Mouse (Mus musculus) cortical plate, adult 2 months (tissue): ENCODE data around the gene Kat2a. TPM values are rescaled to one million over a fixed set of nuclear protein-coding genes. Genes with fewer than 3 reads are reported as not detected.

ENCODE experiments used
- H3K27ac ChIP-seq: fragments of 200-500 bp; 2 replicates; pipeline ENCODE4 v1.5.1; 2012; ENCODE audit warnings: low read length, control low read depth, inconsistent platforms; ENCODE audit not compliant: insufficient read depth
- H3K4me1 ChIP-seq: fragments of 200-500 bp; 2 replicates; pipeline ENCODE4 v1.6.1; 2011; ENCODE audit warnings: low read length; ENCODE audit not compliant: control insufficient read depth, insufficient read depth
- H3K4me3 ChIP-seq: fragments of 200-500 bp; 2 replicates; pipeline ENCODE4 v1.5.1; 2011; ENCODE audit warnings: mild to moderate bottlenecking, low read length, control low read depth; ENCODE audit not compliant: insufficient read depth
- CTCF ChIP-seq: fragments of 200-500 bp; IDR thresholded peaks from 2 replicates; pipeline ENCODE4 v1.5.1; 2011; ENCODE audit warnings: mild to moderate bottlenecking, control low read depth, low read length; ENCODE audit not compliant: insufficient read depth; ENCODE audit errors: extremely low read depth
- POLR2A ChIP-seq: fragments of 200-500 bp; IDR thresholded peaks from 2 replicates; pipeline ENCODE4 v1.6.1; 2011; ENCODE audit warnings: mild to moderate bottlenecking, low read length, control low read depth; ENCODE audit not compliant: insufficient read depth; ENCODE audit errors: extremely low read depth
- polyA plus RNA-seq: library from polyadenylated mRNA; depleted of rRNA; stranded (reverse); fragments of >200 nt; gene quantifications from 2 replicates; pipeline ENCODE4 v1.2.3, GENCODE M21; 2012

Kat2a gene
- polyA plus RNA-seq, 1 experiment: 65.2 TPM

GRCm38 (mm10) chr11:100736746-100737080, 24.4 kb upstream of the Kat2a start:
- H3K4me1 ChIP-seq: peaks cover 9% of the 10 kb centered on the region
- TF ChIP-seq POLR2A (no peak), CTCF (no peak)
- H3K27ac ChIP-seq: no peak overlapping the region
- peak overlapping the region; percentile 42; the same call in 1 of the 2 replicates for H3K4me3 ChIP-seq

GRCm38 (mm10) chr11:100735954-100736745, 23.9 kb upstream of the Kat2a start:
- no peak for TF ChIP-seq CTCF
- no peak for TF ChIP-seq POLR2A
- peaks cover 9% of the 10 kb centered on the region for H3K4me1 ChIP-seq
- no peak overlapping the region for H3K27ac ChIP-seq
- peak overlapping the region; percentile 42; the same call in 1 of the 2 replicates for H3K4me3 ChIP-seq

DNA sequence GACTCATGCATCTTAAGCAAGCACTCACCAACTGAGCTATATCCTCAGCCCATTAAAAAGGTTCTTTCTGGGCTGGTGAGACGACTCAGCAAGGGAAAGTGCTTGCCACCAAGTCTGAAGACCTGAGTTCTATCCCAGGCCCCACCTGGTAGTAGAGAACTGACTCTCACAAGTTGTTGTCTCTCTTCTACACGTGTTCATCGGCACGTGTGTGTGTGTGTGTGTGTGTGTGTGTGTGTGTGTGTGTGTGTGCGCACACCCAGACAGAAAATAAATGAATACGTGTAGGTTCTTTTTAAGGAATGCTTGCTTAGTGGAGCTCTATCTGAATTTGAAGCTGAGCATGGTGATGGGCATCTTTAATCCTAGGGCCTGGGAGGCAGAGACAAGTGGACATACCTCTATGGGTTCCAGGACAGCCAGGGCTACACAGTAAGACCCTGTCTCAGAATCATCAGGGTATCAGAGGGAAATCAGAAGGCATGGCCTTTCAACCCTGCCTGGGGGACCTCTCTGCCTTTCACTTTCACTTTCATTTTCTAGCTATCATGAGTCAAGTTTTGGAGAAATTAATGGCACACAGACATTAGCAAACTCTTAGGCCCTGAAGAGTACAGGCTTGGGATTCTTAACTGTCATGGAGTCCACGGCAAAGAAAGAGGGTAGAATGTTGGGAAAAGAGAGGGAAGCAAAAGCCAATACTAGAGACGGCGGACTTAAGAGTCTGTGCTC, 23.0 kb upstream of the Kat2a start:
- peaks cover 11% of the 10 kb centered on the region for H3K4me1 ChIP-seq
- TF ChIP-seq POLR2A (no peak), CTCF (no peak)
- no peak overlapping the region for H3K27ac ChIP-seq
- no peak overlapping the region for H3K4me3 ChIP-seq

GRCm38 (mm10) chr11:100730477-100731205, 18.4 kb upstream of the Kat2a start:
- peaks cover 2% of the 10 kb centered on the region for H3K4me1 ChIP-seq
- no peak overlapping the region for H3K4me3 ChIP-seq
- TF ChIP-seq POLR2A (no peak), CTCF (no peak)
- H3K27ac ChIP-seq: no peak overlapping the region

DNA sequence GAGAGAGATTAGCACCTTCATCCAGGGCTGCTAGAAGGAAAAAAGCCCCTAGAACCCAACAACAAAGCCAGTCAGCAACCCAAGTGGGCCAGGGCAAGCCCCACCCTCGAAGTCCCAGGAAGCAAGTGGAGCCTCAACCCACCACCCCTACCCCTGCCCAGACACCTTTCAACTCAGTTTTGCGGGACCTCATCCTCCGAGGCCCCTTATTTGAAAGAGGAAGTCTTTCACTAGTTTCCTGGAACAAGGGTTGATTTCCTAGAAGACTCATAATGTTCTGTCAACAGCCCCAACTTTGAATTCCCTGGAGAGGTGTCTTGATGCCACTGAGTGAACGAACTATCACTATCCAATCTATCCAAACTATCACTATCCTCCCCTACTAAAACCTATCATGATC, 17.7 kb upstream of the Kat2a start:
- no peak overlapping the region for H3K4me3 ChIP-seq
- TF ChIP-seq CTCF (no peak), POLR2A (no peak)
- H3K27ac ChIP-seq: no peak overlapping the region
- peaks cover 4% of the 10 kb centered on the region for H3K4me1 ChIP-seq

GRCm38 (mm10) chr11:100728601-100729000, 16.3 kb upstream of the Kat2a start:
- TF ChIP-seq CTCF (no peak), POLR2A (no peak)
- Histone ChIP-seq H3K4me3 (no peak overlapping the region), H3K27ac (no peak overlapping the region), H3K4me1 (peaks cover 4% of the 10 kb centered on the region)

DNA sequence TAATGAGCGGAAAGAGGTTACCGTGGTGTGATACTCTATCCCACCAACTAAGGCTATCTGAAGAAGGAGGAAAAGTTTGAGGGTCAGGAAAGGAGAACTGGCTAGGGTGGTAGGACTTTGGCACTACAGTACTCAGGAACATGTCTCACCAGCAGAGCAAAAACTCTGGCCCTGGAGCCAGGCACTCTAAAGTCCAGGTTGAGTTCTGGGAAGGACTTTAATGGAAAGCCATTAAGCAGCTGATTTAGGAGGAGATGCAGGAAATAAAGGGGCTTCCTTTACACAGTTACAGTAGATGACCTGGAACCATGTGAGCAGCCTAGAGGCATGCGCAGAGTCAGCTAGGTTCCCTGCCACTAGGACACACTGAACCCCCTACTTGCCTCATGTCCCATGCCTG, 14.9 kb upstream of the Kat2a start:
- no peak for TF ChIP-seq CTCF
- no peak for TF ChIP-seq POLR2A
- Histone ChIP-seq H3K4me3 (no peak overlapping the region), H3K4me1 (peaks cover 7% of the 10 kb centered on the region), H3K27ac (no peak overlapping the region)

GRCm38 (mm10) chr11:100724919-100725512, 12.8 kb upstream of the Kat2a start:
- peaks cover 18% of the 10 kb centered on the region for H3K4me1 ChIP-seq
- TF ChIP-seq POLR2A (no peak), CTCF (no peak)
- H3K27ac ChIP-seq: peak overlapping the region; percentile 61

DNA sequence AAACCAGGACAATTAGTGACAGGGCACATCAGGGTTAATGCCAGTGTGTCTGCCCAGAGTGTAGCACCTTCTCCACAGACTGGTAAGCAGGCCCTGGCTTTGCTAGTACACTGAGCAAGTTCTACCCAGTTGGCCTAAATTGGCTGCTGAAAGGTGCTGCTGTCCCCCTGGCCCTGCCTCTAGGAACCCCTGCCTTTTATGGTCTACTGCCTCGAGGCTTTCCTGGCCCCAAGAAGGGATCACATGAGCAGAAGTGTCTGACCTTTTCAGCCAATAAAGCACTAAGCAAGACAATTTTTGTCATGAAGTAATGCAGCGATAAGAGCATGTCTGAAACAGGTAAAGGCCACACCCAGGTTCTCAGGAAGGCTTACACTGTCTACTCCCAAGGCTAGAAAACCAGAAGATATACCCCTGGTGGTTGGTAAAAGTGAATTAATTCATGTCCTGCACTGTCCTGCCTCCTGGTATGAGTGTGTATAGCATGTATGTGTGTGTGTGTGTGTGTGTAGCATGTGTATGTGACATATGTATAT, 10.3 kb upstream of the Kat2a start:
- H3K4me3 ChIP-seq: no peak overlapping the region
- peaks cover 26% of the 10 kb centered on the region for H3K4me1 ChIP-seq
- 0 out of 2 replicates have a peak overlapping the region, but pooled peaks have one; percentile 60 for H3K27ac ChIP-seq
- TF ChIP-seq CTCF (no peak), POLR2A (no peak)

More at GRCm38 (mm10) chr11:100724919-100725512, 12.8 kb upstream of the Kat2a start:
- H3K4me3 ChIP-seq: no peak overlapping the region

GRCm38 (mm10) chr11:100721776-100722492, 9.7 kb upstream of the Kat2a start:
- no peak for TF ChIP-seq CTCF
- no peak for TF ChIP-seq POLR2A
- H3K27ac ChIP-seq: peak overlapping the region; percentile 60

More at GRCm38 (mm10) chr11:100721776-100722492, 9.7 kb upstream of the Kat2a start:
- H3K4me3 ChIP-seq: no peak overlapping the region
- H3K4me1 ChIP-seq: peaks cover 26% of the 10 kb centered on the region
